Mouse (Mus musculus): ENCODE data around the gene Lrrc36.

Gene Lrrc36

GRCm38 (mm10) chr8:105483212-105484029, 70.0 kb downstream of the Lrrc36 start:
- no peak for DNase-seq (ENCODE audit: low read depth)

GRCm38 (mm10) chr8:105484030-105484368, 70.6 kb downstream of the Lrrc36 start:
- DNase-seq (ENCODE audit: low read depth): no peak

GRCm38 (mm10) chr8:105484392-105484791, 71.0 kb downstream of the Lrrc36 start:
- peak; percentile 29 for DNase-seq (ENCODE audit: low read depth)

GRCm38 (mm10) chr8:105488082-105488481, 74.7 kb downstream of the Lrrc36 start:
- DNase-seq (ENCODE audit: low read depth): no peak

GRCm38 (mm10) chr8:105489281-105489680, 75.9 kb downstream of the Lrrc36 start:
- no peak for DNase-seq (ENCODE audit: low read depth)

GRCm38 (mm10) chr8:105493495-105493894, 80.1 kb downstream of the Lrrc36 start:
- DNase-seq (ENCODE audit: low read depth): no peak

GRCm38 (mm10) chr8:105494566-105494965, 81.2 kb downstream of the Lrrc36 start:
- no peak for DNase-seq (ENCODE audit: low read depth)

- no peak for DNase-seq (ENCODE audit: low read depth)
Measured at GRCm38 (mm10) chr8:105495350-105496302, 82.3 kb downstream of the Lrrc36 start.

GRCm38 (mm10) chr8:105496439-105497180, 83.2 kb downstream of the Lrrc36 start, which contains the start of gene Zdhhc1:
TSS of gene Zdhhc1 (minus strand) at chr8:105496902.
- DNase-seq (ENCODE audit: low read depth): peak; percentile 77

GRCm38 (mm10) chr8:105499787-105500186, 86.4 kb downstream of the Lrrc36 start:
- peak; percentile 26 for DNase-seq (ENCODE audit: low read depth)

GRCm38 (mm10) chr8:105504617-105505016, 91.2 kb downstream of the Lrrc36 start:
- no peak for DNase-seq (ENCODE audit: low read depth)

- no peak for DNase-seq (ENCODE audit: low read depth)
Measured at GRCm38 (mm10) chr8:105506977-105507376, 93.6 kb downstream of the Lrrc36 start.

- no peak for DNase-seq (ENCODE audit: low read depth)
Measured at GRCm38 (mm10) chr8:105508758-105509157, 95.4 kb downstream of the Lrrc36 start.

- no peak for DNase-seq (ENCODE audit: low read depth)
Measured at GRCm38 (mm10) chr8:105509997-105510735, 96.8 kb downstream of the Lrrc36 start.

All from induced T-regulatory cell, adult 2 months (primary cell).